Mouse (Mus musculus) 3134 (cell line): ENCODE measurements around the gene Olfr169.
"Not testable (repeated sequence)": the region's sequence is repeated elsewhere in the genome, so short reads cannot be mapped to it uniquely, and the experiment has no call there.

ENCODE experiments used
- DNase-seq: peaks from one replicate; pipeline ENCODE4 v3.0.0-alpha.2; 2011; ENCODE audit warnings: low spot score; ENCODE audit not compliant: insufficient read length; ENCODE audit errors: extremely low read depth

The Olfr169 gene

DNA sequence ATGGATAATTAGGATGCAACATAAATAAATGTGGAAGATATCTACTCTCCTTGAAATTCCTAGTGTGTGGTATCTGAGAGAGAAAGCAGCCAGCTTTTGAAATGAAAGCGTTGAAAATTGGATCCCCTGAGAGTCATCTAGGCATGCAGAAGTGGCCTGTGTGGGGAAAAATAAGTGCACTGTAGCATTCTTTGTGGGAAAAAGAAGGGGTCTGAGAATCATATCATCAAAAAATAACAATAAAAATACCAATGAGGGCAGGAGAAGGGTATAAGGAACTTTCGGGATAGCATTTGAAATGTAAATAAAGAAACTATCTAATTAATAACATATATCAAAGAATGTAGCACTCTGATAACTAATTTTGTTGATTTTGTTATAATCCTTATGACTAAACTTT lies at the start of gene Olfr169:
Gene Olfr169, minus strand, starts transcription at position 101 of the 400 bp plus-strand sequence.
- DNase-seq = not testable (repeated sequence)

DNA sequence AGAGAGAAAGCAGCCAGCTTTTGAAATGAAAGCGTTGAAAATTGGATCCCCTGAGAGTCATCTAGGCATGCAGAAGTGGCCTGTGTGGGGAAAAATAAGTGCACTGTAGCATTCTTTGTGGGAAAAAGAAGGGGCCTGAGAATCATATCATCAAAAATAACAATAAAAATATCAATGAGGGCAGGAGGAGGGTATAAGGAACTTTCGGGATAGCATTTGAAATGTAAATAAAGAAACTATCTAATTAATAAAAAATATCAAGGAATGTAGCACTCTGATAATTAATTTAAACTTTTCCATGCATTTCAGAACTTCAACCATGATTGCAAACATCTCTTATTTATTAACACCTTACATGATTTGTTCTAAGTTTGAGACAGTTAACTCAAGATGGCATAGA lies 40.2 kb upstream of the Olfr169 start, which contains the start of gene Olfr170:
Gene Olfr170, minus strand, starts transcription at position 101 of the 400 bp plus-strand sequence.
- DNase-seq = not testable (repeated sequence)

DNA sequence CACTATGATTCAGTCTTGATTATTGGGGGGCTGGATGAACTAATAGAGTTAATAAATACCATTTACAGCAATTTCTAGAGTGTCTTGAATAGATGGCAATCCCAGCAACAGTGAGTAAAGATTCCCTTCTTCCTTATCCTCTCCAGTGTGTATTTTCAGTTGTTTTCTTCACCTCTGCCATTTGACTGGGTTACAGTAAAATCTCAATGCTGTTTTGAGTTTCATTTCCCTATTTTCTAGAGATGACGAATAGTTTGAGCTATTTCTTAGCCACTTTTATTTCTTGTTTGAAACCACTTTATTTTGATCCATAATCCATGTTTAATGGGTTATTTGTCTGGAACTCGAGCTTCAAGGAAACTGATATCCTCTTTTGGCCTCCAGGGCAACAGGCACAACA lies 31.6 kb upstream of the Olfr169 start:
- DNase-seq = no peak

DNA sequence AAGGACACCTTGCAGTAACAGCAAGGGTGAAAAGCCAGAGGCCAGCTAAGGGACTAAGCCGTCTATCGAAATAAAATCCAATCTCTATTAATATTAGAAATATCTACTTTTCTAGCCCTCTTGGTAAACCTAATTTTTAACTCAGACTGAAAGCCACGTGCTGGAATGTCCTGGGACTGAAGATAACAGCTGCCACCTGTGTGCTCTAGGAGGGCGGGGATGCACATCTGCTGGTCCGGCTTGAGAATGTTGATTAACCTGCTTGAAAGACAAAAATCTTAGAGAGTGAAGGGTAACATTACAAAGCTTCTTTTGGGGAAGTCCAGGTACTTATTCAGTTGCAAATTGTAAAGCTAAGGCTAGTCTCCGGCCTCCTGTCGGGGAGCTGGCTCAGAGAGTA lies 18.2 kb downstream of the Olfr169 start:
- DNase-seq = not testable (repeated sequence)

DNA sequence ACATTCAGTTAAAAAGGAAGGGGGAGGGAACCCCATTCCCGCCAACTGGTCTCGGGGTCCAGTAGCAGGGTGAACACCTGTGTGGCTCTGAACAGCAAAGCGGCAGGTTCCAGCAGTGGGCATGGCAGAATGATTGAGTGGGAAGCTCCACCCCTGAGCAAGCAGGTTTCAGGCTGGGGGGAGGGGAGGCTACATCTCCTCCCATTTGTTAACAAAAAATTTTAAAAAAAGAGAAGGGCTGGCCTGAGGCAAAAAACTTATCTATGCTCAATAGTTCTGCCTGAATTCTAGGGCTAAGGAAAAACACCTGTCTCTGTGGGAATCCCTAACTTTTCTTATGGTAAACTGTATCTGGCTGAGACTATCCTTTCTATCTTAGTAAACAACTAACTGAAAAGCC lies 19.4 kb downstream of the Olfr169 start:
- not testable (repeated sequence) for DNase-seq

DNA sequence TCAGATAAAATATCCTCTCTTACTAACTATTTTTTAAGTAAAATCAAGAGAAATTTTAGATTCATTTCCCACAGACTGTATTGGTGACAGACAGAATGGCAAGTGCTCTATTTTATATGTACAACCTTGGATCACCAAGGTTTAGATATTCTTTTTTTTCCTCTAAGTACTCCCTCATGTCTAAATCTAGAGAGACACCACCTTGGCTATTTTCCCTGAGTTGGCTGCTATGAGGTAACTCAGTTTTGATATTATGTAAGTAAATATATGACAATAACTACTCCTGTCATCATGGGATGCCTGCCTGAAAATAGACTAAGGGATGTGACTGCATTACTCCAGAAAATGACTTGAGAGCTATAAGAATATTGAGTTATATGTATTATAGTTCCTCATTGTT lies 36.2 kb downstream of the Olfr169 start, which contains the start of gene Olfr168:
Gene Olfr168, minus strand, starts transcription at position 101 of the 400 bp plus-strand sequence.
- no peak for DNase-seq

DNA sequence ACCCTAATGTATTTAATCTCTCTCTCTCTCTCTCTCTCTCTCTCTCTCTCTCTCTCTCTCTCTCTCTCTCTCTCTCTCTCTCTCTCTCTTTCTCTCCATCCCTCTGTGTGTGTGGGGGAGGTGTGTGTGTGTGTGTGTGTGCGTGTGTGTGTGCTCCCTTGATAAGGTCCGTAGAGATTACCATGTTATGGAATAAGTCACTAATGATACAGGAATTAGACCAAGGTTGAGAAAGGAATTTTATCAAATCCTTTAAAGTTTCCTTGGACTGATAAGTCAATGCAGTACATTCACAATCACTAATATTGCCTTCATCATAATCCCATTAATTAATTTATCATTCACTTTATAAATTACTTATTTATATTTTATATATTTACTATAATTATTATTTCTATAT lies 49.4 kb downstream of the Olfr169 start, which contains the start of gene Olfr167:
Gene Olfr167, minus strand, starts transcription at position 101 of the 400 bp plus-strand sequence.
- no peak for DNase-seq
